Mouse (Mus musculus) layer of hippocampus, postnatal 14 days (tissue): ENCODE results near the gene Sh3rf1. TPM values are rescaled to one million over a fixed set of nuclear protein-coding genes. Genes with fewer than 3 reads are reported as not detected.

ENCODE experiments used
- total RNA-seq, 2 experiments: library from RNA; stranded (reverse); gene quantifications; 2 replicates each; pipeline ENCODE4 v1.2.3; 2021

Sh3rf1 gene
- total RNA-seq, 2 experiments from 2014 or later = 74.7 to 78.0 TPM

Other genes with a start within 250 kb of the Sh3rf1 start
- gene Clcn3, start 240.6 kb upstream of the Sh3rf1 start, total RNA-seq = 100 to 1,000 TPM; 139 to 143 TPM
- 10 to 100 TPM; 27.6 to 29.7 TPM for gene Nek1, start 230.7 kb upstream of the Sh3rf1 start, total RNA-seq